In genomic region chr5:135632797-135633144, GRCm38 (mm10) we compare ENCODE assay signal across 8 mouse cellular contexts. TPM values are rescaled to one million over a fixed set of nuclear protein-coding genes. Genes with fewer than 3 reads are reported as not detected.
DNase-seq lines count a peak whose midpoint lies in the region; ATAC-seq and TF ChIP-seq lines count a peak whose summit lies in the region.

No protein-coding gene starts in this region.

- TF ChIP-seq POLR2A in ES-Bruce4 (IDR thresholded peaks at IDR 0.05; ENCODE audit: insufficient read depth, low read length) = no peak

- WGBS in heart, embryonic 10.5 days = 1% methylated on average over 21 of the region's 21 CpGs
- WGBS in forebrain, postnatal 0 days = 0% methylated on average over 19 of the region's 21 CpGs

- TF ChIP-seq CTCF in ES-Bruce4 (IDR thresholded peaks at IDR 0.05; ENCODE audit: low read depth, low read length) = no peak
- TF ChIP-seq CTCF in forebrain, postnatal 0 days (IDR thresholded peaks at IDR 0.05; ENCODE audit: low read depth) = no peak; the same call in none of the 2 replicates

- no peak for DNase-seq in heart, embryonic 10.5 days (ENCODE audit: low spot score)
- no peak for DNase-seq in heart, adult 9 months (ENCODE audit: low spot score in 2 of 2)
- DNase-seq in forebrain, postnatal 0 days = no peak
- DNase-seq in retina, postnatal 1 day = no peak
- no peak for DNase-seq in kidney, adult 8-10 months
- no peak for DNase-seq in adrenal gland, adult 2 months

- peak overlapping the region; percentile 96 for H3K27ac ChIP-seq in heart, embryonic 10.5 days
- no peak overlapping the region for H3K27ac ChIP-seq in ES-Bruce4 (ENCODE audit: insufficient read depth, low read length)
- H3K27ac ChIP-seq in forebrain, postnatal 0 days (ENCODE audit: low read depth, low read length) = peak overlapping the region; percentile 93

- H3K4me3 ChIP-seq in heart, embryonic 10.5 days = peak overlapping the region; percentile 95
- peak overlapping the region; percentile 99 for H3K4me3 ChIP-seq in ES-Bruce4 (ENCODE audit: low read depth, low read length)
- peak overlapping the region; percentile 82 for H3K4me3 ChIP-seq in forebrain, postnatal 0 days (ENCODE audit: low read depth, low read length)

- peak; percentile 83 for ATAC-seq in forebrain, postnatal 0 days
- ATAC-seq in megakaryocyte, adult 5-6 weeks (ENCODE audit: poor library complexity, severe bottlenecking) = peak; percentile 38

- H3K27me3 ChIP-seq in heart, embryonic 10.5 days (ENCODE audit: insufficient read depth, poor library complexity, severe bottlenecking) = no peaks in the 10 kb centered on the region
- H3K27me3 ChIP-seq in ES-Bruce4 (ENCODE audit: control insufficient read depth, insufficient read depth, low read length, poor library complexity, severe bottlenecking) = no peaks in the 10 kb centered on the region
- no peaks in the 10 kb centered on the region for H3K27me3 ChIP-seq in forebrain, postnatal 0 days (ENCODE audit: insufficient read depth, low read length)

- H3K4me1 ChIP-seq in heart, embryonic 10.5 days = peaks cover 8% of the 10 kb centered on the region; the same call in 1 of the 2 replicates
- H3K4me1 ChIP-seq in ES-Bruce4 (ENCODE audit: control insufficient read depth, insufficient read depth, low read length) = no peaks in the 10 kb centered on the region
- peaks cover 6% of the 10 kb centered on the region for H3K4me1 ChIP-seq in forebrain, postnatal 0 days (ENCODE audit: insufficient read depth)

- H3K4me2 ChIP-seq in forebrain, postnatal 0 days (ENCODE audit: low read depth) = peak overlapping the region; percentile 65

- peak overlapping the region; percentile 88 for H3K9ac ChIP-seq in ES-Bruce4 (ENCODE audit: low read depth, poor library complexity, severe bottlenecking)
- H3K9ac ChIP-seq in forebrain, postnatal 0 days = peak overlapping the region; percentile 91

- peaks cover 29% of the 10 kb centered on the region for H3K36me3 ChIP-seq in heart, embryonic 10.5 days
- H3K36me3 ChIP-seq in ES-Bruce4 (ENCODE audit: control insufficient read depth, insufficient read depth, low read length, poor library complexity, severe bottlenecking) = peaks cover 2% of the 10 kb centered on the region; the same call in 1 of the 2 replicates
- H3K36me3 ChIP-seq in forebrain, postnatal 0 days (ENCODE audit: insufficient read depth) = peaks cover 19% of the 10 kb centered on the region

- no peak for TF ChIP-seq EP300 in ES-Bruce4 (IDR thresholded peaks at IDR 0.05; ENCODE audit: insufficient read depth, low read depth, low read length)

- H3K9me3 ChIP-seq in heart, embryonic 10.5 days = no peaks in the 10 kb centered on the region
- H3K9me3 ChIP-seq in ES-Bruce4 (replicated peaks; ENCODE audit: control insufficient read depth, insufficient read depth, low read length, poor library complexity, severe bottlenecking) = no peaks in the 10 kb centered on the region
- no peaks in the 10 kb centered on the region for H3K9me3 ChIP-seq in forebrain, postnatal 0 days (ENCODE audit: low read length)

RNA-seq across cellular contexts. Expression of gene Rhbdd2, which starts 0.4 kb away (rescaled TPM):
- polyA plus RNA-seq in heart, embryonic 10.5 days (2016; fragmentation: Nextera tagmentation; extraction: Ambion mirVana) = 42.9 and 48.7 TPM in 2 replicates
- 30.6 and 35.7 TPM in 2 replicates for polyA plus RNA-seq in ES-Bruce4 (2011; ENCODE audit: insufficient read depth, insufficient read length, low read depth, missing spikeins)
- 16.5 and 19.0 TPM in 2 replicates for total RNA-seq in forebrain, postnatal 0 days (2014; rRNA removed)
- 97.4 and 120 TPM in 2 replicates for polyA plus RNA-seq in forebrain, postnatal 0 days (2015; fragmentation: Nextera tagmentation; extraction: Ambion mirVana)
- 3.8 and 8.6 TPM in 2 replicates for total RNA-seq in megakaryocyte, adult 5-6 weeks (2015)
- 1.8 and 3.4 TPM in 2 replicates for total RNA-seq in megakaryocyte, adult 5-6 weeks (2017)
- total RNA-seq in adrenal gland, adult 2 months (2021) = 10 to 100 TPM; 37.5 to 46.0 TPM
- 58.3 and 75.0 TPM in 2 replicates for polyA plus RNA-seq in adrenal gland, adult 2 months (2012; rRNA removed)

RNA-seq across cellular contexts. Expression of gene Por, which starts 37.1 kb away (rescaled TPM):
- 54.4 and 66.8 TPM in 2 replicates for polyA plus RNA-seq in heart, embryonic 10.5 days (2016; fragmentation: Nextera tagmentation; extraction: Ambion mirVana)
- polyA plus RNA-seq in ES-Bruce4 (2011; ENCODE audit: insufficient read depth, insufficient read length, low read depth, missing spikeins) = 32.3 and 41.4 TPM in 2 replicates
- 78.5 and 89.5 TPM in 2 replicates for total RNA-seq in forebrain, postnatal 0 days (2014; rRNA removed)
- 76.7 and 96.1 TPM in 2 replicates for polyA plus RNA-seq in forebrain, postnatal 0 days (2015; fragmentation: Nextera tagmentation; extraction: Ambion mirVana)
- total RNA-seq in megakaryocyte, adult 5-6 weeks (2015) = 29.6 and 31.1 TPM in 2 replicates
- 45.9 and 49.7 TPM in 2 replicates for total RNA-seq in megakaryocyte, adult 5-6 weeks (2017)
- 100 to 1,000 TPM; 265 to 364 TPM for total RNA-seq in adrenal gland, adult 2 months (2021)
- 371 and 563 TPM in 2 replicates for polyA plus RNA-seq in adrenal gland, adult 2 months (2012; rRNA removed)

RNA-seq across cellular contexts. Expression of gene Ccl24, which starts 59.9 kb away (rescaled TPM):
- polyA plus RNA-seq in heart, embryonic 10.5 days (2016; fragmentation: Nextera tagmentation; extraction: Ambion mirVana) = 0.23 TPM in 1 of 2 replicates, not detected in the other
- polyA plus RNA-seq in ES-Bruce4 (2011; ENCODE audit: insufficient read depth, insufficient read length, low read depth, missing spikeins) = not detected in 2 replicates
- total RNA-seq in forebrain, postnatal 0 days (2014; rRNA removed) = 0.62 and 2.4 TPM in 2 replicates
- 2.4 and 2.7 TPM in 2 replicates for polyA plus RNA-seq in forebrain, postnatal 0 days (2015; fragmentation: Nextera tagmentation; extraction: Ambion mirVana)
- total RNA-seq in megakaryocyte, adult 5-6 weeks (2015) = 0.25 and 3.5 TPM in 2 replicates
- 0.37 TPM in 1 of 2 replicates, not detected in the other for total RNA-seq in megakaryocyte, adult 5-6 weeks (2017)
- total RNA-seq in adrenal gland, adult 2 months (2021) = 1 to 10 TPM; 1.9 to 2.0 TPM
- polyA plus RNA-seq in adrenal gland, adult 2 months (2012; rRNA removed) = 0.88 and 2.0 TPM in 2 replicates
